Mouse (Mus musculus) stomach, postnatal 0 days (tissue): ENCODE results near the gene Tcea2.

ENCODE experiments used
- CTCF ChIP-seq: IDR thresholded peaks from 2 replicates; pipeline ENCODE4 v1.5.1; 2016; ENCODE audit warnings: antibody characterized with exemption, low read depth, mild to moderate bottlenecking, moderate library complexity
- EP300 ChIP-seq: optimal IDR thresholded peaks from 2 replicates; pipeline ENCODE3; 2016; ENCODE audit warnings: antibody characterized with exemption

DNA sequence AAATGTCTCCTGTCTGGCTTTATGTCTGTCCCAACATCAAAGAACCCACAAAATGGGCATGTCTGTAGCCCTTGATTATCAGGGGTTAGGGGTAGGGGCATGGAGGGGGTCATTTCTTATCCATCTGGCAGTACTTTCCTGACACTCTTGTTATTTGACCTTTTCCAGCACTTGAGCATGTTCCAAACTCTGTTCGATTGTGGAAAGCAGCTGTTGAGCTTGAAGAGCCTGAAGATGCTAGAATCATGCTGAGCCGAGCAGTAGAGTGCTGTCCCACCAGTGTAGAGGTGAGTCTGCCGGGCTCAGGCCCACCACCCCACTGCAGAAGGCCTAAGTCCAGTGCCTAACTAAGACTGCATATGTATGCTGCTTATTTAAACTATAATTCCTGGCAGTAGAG lies 44.2 kb upstream of the Tcea2 start:
- TF ChIP-seq CTCF (no peak), EP300 (no peak)
